8 mouse cellular contexts compared by ENCODE assay signal in the genomic region with DNA sequence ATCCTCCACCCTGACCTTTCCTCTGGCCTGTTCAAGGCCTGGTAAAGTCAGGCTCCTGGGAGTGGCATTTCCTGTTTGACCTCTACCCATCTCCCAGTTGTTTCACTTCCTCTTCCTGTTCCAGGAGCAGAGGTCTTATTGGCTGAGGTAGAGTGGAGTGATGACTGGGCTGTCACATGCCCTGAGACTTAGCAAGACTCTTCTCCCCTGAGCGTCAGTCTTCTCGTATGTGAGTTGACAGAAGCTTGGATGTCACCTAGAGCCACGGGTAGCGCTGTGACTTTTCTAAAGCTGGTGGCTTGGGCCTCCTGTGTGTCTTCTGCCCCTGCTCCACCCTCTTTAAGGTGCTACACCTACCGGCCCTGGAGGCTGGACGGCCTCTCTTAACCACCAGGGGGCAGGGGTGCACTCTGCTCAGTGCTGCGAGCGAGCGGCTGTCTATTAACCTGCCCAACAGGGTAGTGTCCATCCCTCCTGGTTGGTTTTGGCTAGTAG. TPM values are rescaled to one million over a fixed set of nuclear protein-coding genes. Genes with fewer than 3 reads are reported as not detected.
A peak's percentile ranks its signal among the peaks of the same experiment; 100 is the strongest.
DNase-seq lines count a peak whose midpoint lies in the region; ATAC-seq and TF ChIP-seq lines count a peak whose summit lies in the region.

No protein-coding gene starts in this region.

- peaks cover 19% of the 10 kb centered on the region for H3K36me3 ChIP-seq in ES-E14 (ENCODE audit: control insufficient read depth, insufficient read depth, low read length, poor library complexity, severe bottlenecking)
- H3K36me3 ChIP-seq in embryonic facial prominence, embryonic 11.5 days (replicated peaks; ENCODE audit: control insufficient read depth, insufficient read depth, low read depth, low read length) = peaks cover 7% of the 10 kb centered on the region

- intact Hi-C loops in heart, postnatal 36 days (cut with DNase I) = loop anchor here (2.0 to 5.0 kb wide), 3 partner anchors 68 to 136 kb away; partner anchors contain the start of gene Hcrt

- H3K9me3 ChIP-seq in ES-E14 (ENCODE audit: control insufficient read depth, insufficient read depth, low read depth, low read length) = no peaks in the 10 kb centered on the region
- H3K9me3 ChIP-seq in embryonic facial prominence, embryonic 11.5 days (replicated peaks; ENCODE audit: control insufficient read depth, low read length) = no peaks in the 10 kb centered on the region

- H3K4me1 ChIP-seq in ES-E14 (ENCODE audit: control insufficient read depth in 2 of 2, insufficient read depth in 2 of 2, low read length in 2 of 2, poor library complexity in 1 of 2) = peaks cover 0 to 8% of the 10 kb centered on the region in 2 experiments; a peak in 2 of 4 replicates
- no peaks in the 10 kb centered on the region; the same call in 1 of the 2 replicates for H3K4me1 ChIP-seq in embryonic facial prominence, embryonic 11.5 days (ENCODE audit: control insufficient read depth, insufficient read depth, low read length)

- peak; percentile 57 for DNase-seq in ES-E14 (ENCODE audit: low read depth, low spot score)
- DNase-seq in adrenal gland, adult 2 months = peak; percentile 86
- peak; percentile 68 for DNase-seq in embryonic facial prominence, embryonic 11.5 days (ENCODE audit: low spot score)
- DNase-seq in heart, postnatal 36 days = peak; percentile 76 to 77
- DNase-seq in layer of hippocampus, adult 9-11 months = peak; percentile 67
- DNase-seq in lung, postnatal 36 days = peak; percentile 86
- DNase-seq in right cerebral cortex, postnatal 4 days = peak; percentile 76
- peak; percentile 64 to 81 for DNase-seq in urinary bladder, postnatal 4 days (ENCODE audit: low spot score in 2 of 2)

- no peak overlapping the region for H3K9ac ChIP-seq in ES-E14 (ENCODE audit: insufficient read depth, low read depth, low read length, poor library complexity, severe bottlenecking)
- no peak overlapping the region for H3K9ac ChIP-seq in embryonic facial prominence, embryonic 11.5 days (replicated peaks; ENCODE audit: low read length)

- no peaks in the 10 kb centered on the region for H3K27me3 ChIP-seq in embryonic facial prominence, embryonic 11.5 days (ENCODE audit: control insufficient read depth, insufficient read depth, low read length)

- no peak overlapping the region for H3K27ac ChIP-seq in ES-E14 (ENCODE audit: insufficient read depth, low read depth, low read length, poor library complexity, severe bottlenecking)
- no peak overlapping the region for H3K27ac ChIP-seq in embryonic facial prominence, embryonic 11.5 days (replicated peaks; ENCODE audit: low read depth, low read length)

- no peak; the same call in 1 of the 2 replicates for ATAC-seq in embryonic facial prominence, embryonic 11.5 days (replicated peaks; ENCODE audit: insufficient number of reproducible peaks, low FRiP score, low TSS enrichment, low read depth)

- no peak overlapping the region for H3K4me2 ChIP-seq in embryonic facial prominence, embryonic 11.5 days (ENCODE audit: low read depth, low read length)

- H3K4me3 ChIP-seq in ES-E14 (ENCODE audit: insufficient read depth in 1 of 2, low read depth in 1 of 2, low read length in 2 of 2, poor library complexity in 1 of 2, severe bottlenecking in 1 of 2) = peak overlapping the region in 1 of 2 experiments; percentile 26; a peak in 1 of 4 replicates
- H3K4me3 ChIP-seq in embryonic facial prominence, embryonic 11.5 days (ENCODE audit: low read depth, low read length) = no peak overlapping the region

- WGBS in embryonic facial prominence, embryonic 11.5 days = 27% methylated on average over 9 of the region's 9 CpGs

- in situ Hi-C loops in ES-E14 (cut with MboI; ENCODE audit: low sequenced_read_pairs in 2 of 2, unreplicated experiment in 2 of 2) = no loop called here

TF ChIP-seq in ES-E14, 5 proteins besides CTCF, POLR2A, EP300 and RAD21:
- TF ChIP-seq MAFK (IDR thresholded peaks at IDR 0.05; ENCODE audit: insufficient read depth, low read depth, low read length) (no peak), ZNF384 (IDR thresholded peaks at IDR 0.05; ENCODE audit: low read depth, low read length) (no peak), CHD2 (IDR thresholded peaks at IDR 0.05; ENCODE audit: low read depth, low read length) (no peak), HCFC1 (IDR thresholded peaks at IDR 0.05; ENCODE audit: borderline replicate concordance, insufficient read depth, low read length) (no peak), ZC3H11A (IDR thresholded peaks at IDR 0.05; ENCODE audit: borderline replicate concordance, low read depth, low read length) (no peak)

RNA-seq across cellular contexts. Expression of gene Dnajc7, which starts 6.8 kb away (rescaled TPM):
- 139 and 208 TPM in 2 replicates for total RNA-seq in ES-E14 (2012; rRNA removed)
- total RNA-seq in adrenal gland, adult 2 months (2021) = 100 to 1,000 TPM; 174 to 177 TPM
- 9.3 and 11.7 TPM in 2 replicates for polyA plus RNA-seq in adrenal gland, adult 2 months (2012; rRNA removed)
- polyA plus RNA-seq in embryonic facial prominence, embryonic 11.5 days (2014; fragmentation: Nextera tagmentation; extraction: Ambion mirVana) = 80.0 and 83.9 TPM in 2 replicates
- 100 to 1,000 TPM; 123 to 133 TPM for total RNA-seq in heart, postnatal 36 days (2021)

RNA-seq across cellular contexts. Expression of gene Nkiras2, which starts 7.7 kb away (rescaled TPM):
- total RNA-seq in ES-E14 (2012; rRNA removed) = 27.3 and 30.7 TPM in 2 replicates
- total RNA-seq in adrenal gland, adult 2 months (2021) = 10 to 100 TPM; 32.5 to 36.0 TPM
- polyA plus RNA-seq in adrenal gland, adult 2 months (2012; rRNA removed) = 50.9 and 59.4 TPM in 2 replicates
- 79.5 and 93.0 TPM in 2 replicates for polyA plus RNA-seq in embryonic facial prominence, embryonic 11.5 days (2014; fragmentation: Nextera tagmentation; extraction: Ambion mirVana)
- 10 to 100 TPM; 57.2 to 59.2 TPM for total RNA-seq in heart, postnatal 36 days (2021)

RNA-seq across cellular contexts. Expression of gene Cnp, which starts 52.0 kb away (rescaled TPM):
- 9.4 and 11.9 TPM in 2 replicates for total RNA-seq in ES-E14 (2012; rRNA removed)
- total RNA-seq in adrenal gland, adult 2 months (2021) = 10 to 100 TPM; 38.3 to 55.4 TPM
- 29.4 and 36.5 TPM in 2 replicates for polyA plus RNA-seq in adrenal gland, adult 2 months (2012; rRNA removed)
- 20.0 and 23.6 TPM in 2 replicates for polyA plus RNA-seq in embryonic facial prominence, embryonic 11.5 days (2014; fragmentation: Nextera tagmentation; extraction: Ambion mirVana)
- 1 to 10 TPM; 5.5 to 7.2 TPM for total RNA-seq in heart, postnatal 36 days (2021)
